Mouse (Mus musculus) cortical plate, adult 2 months (tissue): ENCODE data around the gene Ccser1.

Experiments used
- CTCF ChIP-seq: fragments of 200-500 bp; IDR thresholded peaks from 2 replicates; pipeline ENCODE4 v1.5.1; 2011; ENCODE audit warnings: mild to moderate bottlenecking, control low read depth, low read length; ENCODE audit not compliant: insufficient read depth; ENCODE audit errors: extremely low read depth
- POLR2A ChIP-seq: fragments of 200-500 bp; IDR thresholded peaks from 2 replicates; pipeline ENCODE4 v1.6.1; 2011; ENCODE audit warnings: mild to moderate bottlenecking, low read length, control low read depth; ENCODE audit not compliant: insufficient read depth; ENCODE audit errors: extremely low read depth

- TF ChIP-seq CTCF (no peak), POLR2A (no peak)
Measured at GRCm38 (mm10) chr6:61252912-61253311, 72.8 kb downstream of the Ccser1 start.
